Mouse (Mus musculus): ENCODE measurements around the gene 4930415O20Rik.
A peak's percentile ranks its signal among the peaks of the same experiment; 100 is the strongest.

Gene 4930415O20Rik

DNA sequence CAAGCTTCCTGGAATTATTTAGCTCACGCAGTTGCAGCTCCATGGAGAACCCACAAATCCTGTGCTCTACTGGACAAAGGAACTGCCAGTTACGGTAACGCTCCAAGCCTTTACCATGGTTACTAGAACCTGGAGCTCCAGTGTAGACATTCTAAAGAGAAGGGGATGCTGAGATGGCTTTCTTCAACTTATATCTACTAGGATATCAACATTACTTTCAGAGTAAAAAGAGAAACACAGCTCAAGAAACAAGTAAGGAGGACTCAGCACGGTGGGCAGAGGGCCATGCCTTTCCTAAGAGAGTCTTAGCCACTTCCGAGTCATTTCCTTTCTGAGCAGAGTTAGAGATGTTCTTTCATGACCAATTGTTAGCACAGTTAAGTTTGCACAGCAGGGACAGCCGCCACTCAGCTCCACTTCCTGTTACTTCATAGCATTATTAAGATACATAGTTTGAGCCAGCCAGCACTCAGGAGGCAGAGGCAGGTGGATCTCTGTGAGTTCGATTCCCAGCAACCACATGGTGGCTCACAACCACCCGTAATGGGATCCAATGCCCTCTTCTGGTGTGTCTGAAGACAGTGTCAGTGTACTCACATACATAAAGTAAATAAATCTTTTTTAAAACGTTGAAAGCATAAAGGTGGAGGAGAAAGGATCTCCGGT, at the start of gene 4930415O20Rik, which contains the start of gene Ccnt1:
4930415O20Rik (plus strand) TSS at position 132 of the 666 bp plus-strand sequence.
Ccnt1 (minus strand) TSS at position 51 of the 666 bp plus-strand sequence.
- DNase-seq (ENCODE audit: low spot score), result no peak

DNA sequence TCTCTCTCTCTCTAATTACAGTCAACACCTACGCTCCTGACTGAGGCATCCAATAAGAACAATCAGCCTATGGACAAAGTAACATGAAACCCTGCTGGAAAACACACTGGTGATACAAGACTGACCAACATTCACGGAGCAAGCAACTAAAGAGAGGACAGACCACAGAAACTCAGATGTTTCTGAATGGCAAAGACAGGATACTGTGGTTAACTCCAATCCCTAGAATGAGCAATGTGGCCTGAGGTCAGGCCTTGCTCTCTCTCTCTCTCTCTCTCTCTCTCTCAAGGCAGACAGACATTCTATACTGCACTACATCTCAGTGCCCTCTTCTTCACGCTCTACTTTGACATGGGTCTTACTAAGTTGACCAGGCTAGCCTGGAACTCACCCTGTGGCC, 49.6 kb upstream of the 4930415O20Rik start:
- no peak for DNase-seq (ENCODE audit: low spot score)

DNA sequence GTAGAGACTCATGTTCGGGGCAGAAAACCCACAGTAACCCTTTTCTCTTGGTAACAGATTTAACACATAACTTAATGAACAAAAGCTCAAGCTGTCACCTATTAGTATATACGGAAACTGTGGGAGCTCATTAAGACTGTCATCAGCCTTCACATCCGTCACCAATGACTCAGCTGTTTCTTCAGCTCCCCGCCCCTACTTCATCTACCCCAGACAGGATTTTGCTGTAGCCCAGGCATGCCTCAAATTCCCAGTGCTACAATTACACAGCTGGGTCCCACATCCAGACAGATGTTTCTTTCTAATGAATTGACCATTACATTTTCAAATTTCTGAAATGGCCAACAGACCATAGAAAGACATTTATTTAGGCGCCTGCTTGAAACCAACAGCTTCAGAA, 44.7 kb upstream of the 4930415O20Rik start:
- no peak for DNase-seq (ENCODE audit: low spot score)

DNA sequence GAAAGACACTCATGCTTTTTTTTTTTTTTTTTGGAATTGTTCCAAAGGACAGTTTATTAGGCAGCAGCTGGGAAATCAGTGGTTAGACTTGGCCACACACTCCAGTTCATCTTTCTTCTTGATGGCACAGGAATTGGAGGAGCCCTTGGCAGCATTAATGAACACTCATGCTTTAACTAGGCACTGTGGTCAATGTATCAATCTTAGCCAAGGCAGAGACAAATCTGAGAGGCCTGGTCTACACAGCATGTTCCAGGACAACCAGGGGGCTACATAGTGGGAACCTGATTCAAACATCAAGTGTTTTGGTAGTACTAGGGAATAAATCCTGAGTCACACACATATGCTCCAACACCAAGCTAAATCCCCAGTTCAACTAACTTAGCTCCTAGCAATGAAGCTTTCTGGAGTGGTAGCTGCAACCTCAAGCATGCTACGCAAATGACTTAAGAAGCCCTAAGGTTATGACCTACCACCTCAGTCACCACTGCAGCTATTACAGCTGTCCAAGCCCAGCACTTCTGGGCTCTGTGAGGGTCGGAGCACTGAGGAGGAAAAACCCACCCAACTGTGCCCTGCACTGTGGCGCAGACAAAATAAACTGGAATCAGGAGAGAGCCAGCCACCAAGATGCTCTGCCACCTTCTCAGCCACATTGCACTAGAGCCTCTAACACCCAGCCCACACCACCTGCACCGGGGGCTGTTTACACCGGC, 43.6 kb upstream of the 4930415O20Rik start:
- no peak for DNase-seq (ENCODE audit: low spot score)

DNA sequence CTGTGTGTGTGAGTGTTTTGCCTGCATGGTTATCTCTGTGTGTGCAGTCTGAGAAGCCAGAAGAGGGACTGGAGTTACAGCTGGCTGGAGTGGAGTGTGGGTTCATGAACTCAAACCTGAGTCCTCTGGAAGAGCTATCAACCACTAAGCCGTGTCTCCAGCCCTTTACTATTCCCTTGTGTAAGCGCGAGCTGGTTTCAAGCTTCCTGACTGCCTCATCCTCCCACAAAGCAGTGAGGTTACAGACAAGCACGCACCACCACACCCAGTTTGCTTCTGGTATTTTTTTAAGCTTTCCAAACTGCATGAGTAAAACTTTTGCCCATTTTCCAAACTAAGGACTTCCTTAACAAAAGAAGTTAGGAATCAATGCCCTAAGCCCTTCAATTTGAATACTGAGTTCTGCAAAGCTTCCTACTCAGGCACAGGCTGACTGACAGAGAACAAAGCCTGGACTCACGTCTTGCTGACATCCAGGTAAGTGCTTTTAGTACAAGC, 42.7 kb upstream of the 4930415O20Rik start:
- no peak for DNase-seq (ENCODE audit: low spot score)

DNA sequence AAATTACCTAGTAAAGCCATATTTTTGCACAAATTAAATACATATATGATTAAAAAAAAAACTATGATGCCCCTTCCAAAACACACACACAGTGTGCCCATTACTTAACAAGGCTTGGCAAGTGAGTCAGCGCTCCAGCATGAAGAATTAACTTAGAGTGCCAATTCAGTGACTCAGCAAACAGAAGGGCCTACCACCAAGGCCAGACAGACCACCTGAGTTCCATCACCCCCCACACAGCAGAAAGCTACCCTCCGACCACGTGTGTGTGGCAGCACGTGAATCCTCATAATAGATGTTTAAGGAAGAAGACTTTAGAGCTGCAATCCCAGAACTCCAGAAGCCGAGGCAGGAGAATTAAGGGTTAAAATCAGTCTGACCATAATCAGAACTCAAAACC, 38.5 kb upstream of the 4930415O20Rik start:
- DNase-seq (ENCODE audit: low spot score), result no peak

DNA sequence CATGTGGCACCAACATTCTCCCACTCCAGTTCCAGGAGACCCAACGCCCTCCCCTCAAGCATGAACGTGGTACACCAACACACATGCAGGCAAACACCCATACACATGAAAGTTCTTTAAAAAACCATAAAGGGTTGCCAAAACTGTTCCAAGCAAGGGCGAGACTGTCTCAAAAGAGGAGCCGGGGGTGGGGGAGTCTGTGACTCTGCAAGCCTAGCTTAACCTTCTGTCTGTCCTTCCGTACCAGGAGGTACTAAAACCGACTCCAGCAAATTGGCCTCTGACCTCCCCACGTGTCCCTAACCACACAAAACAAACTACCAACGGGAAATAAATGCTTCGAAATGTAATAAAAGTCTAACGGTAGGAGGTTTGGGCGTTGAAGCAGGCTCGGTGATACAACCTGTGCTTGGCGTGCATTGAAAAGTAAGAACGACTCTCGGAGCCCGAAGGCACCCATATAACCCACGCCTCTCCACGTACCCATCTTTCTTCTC, 37.7 kb upstream of the 4930415O20Rik start:
- no peak for DNase-seq (ENCODE audit: low spot score)

DNA sequence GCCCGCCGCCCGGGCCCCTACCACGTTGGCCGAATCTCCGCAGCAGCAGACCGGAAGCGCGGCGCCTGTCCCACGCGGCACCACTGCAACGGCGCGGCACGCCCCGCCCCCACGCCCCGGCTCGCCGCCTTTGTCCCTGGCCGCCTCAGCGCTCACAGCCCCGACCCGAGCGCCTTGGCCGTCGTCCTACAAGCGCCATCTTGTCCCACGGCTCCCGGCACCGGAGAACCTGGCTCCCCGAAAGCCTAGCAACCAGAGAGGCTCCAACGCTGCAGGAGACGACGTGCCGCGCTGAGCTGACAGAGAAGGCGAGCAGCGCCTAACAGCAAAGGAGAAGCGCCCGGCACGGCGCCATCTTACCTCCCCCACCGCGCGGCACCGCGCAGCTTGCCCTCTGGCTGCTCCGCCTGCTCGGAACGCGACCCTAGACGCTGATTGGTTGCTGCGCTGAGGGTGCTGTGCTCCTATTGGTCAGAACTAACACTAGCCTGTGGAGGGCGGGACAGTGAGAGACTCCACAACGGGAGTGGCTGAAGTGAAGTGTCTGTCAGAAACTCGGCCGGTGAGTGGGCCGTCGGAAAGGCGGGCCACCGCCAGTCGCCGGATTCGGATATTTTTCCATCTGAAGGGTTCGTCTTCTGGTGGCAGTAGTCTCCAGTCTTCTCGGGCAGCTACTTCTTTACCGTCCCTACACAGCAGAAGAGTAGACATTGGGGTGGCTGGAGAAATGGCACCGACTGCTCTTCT, 36.8 kb upstream of the 4930415O20Rik start, which contains the start of gene Kansl2:
Kansl2 (minus strand) TSS at position 384 of the 747 bp plus-strand sequence.
- peak; percentile 97 for DNase-seq (ENCODE audit: low spot score)

DNA sequence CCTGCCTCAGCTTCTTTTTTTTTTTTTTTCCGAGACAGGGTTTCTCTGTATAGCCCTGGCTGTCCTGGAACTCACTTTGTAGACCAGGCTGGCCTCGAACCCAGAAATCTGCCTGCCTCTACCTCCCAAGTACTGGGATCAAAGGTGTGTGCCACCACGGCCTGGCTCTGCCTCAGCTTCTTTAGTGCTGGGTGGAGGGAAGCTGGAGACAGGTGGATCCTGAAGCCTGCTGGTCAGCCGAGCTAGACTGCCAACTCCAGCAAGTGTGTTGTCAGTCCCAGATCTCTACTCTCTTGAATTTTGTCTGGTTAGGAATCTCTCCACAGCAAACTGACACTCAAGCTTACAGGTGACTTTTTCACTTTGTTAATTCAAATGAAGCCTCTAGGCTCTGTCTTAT, 34.9 kb upstream of the 4930415O20Rik start:
- no peak for DNase-seq (ENCODE audit: low spot score)

DNA sequence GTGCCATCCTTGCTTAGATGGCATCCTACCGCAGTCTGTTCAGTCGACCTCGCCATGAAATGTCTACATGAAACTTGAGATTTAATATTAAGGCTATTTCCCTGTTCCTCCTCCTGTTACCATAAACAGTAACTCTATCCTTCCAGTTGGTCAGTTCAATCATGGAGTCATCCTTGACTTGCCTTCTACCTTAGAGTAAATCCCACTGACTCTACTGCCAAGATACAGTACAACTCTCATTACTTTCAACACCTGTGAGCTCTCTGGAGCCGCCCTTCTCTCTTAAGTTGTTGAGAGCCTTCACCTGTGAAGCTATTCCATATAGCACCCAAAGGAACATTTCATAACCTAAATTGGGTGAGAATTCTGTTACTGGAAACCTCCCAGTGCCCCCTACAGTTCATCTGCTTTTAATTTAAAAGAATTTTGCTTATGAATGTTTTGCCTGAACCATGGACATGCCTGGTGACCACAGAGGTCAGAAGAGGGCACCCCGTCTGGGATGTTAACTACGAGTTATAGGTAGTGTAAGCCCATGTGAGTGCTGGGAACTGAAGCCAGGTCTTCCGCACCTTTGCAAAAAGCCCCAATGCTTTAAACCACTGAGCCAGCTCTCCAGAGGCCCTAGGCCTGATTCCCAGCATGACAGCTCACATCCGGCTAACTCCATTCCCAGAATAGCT, 33.8 kb upstream of the 4930415O20Rik start:
- no peak for DNase-seq (ENCODE audit: low spot score)

DNA sequence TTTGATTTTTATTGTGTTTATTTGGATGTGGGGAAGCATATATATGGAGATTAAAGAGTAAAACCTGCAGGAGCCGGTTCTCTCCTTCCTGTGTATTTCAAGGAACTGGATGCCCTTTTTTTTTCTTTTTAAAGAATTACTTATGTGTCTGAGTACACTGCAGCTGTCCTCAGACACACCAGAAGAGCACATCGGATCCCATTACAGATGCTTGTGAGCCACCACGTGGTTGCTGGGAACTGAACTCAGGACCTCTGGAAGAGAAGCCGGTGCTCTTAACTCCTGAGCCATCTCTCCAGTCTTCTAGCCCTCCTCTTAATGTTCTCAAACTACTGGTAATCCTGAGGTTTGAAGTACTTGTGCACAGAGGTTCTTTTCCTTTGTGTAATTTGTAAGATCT, 32.9 kb upstream of the 4930415O20Rik start:
- no peak for DNase-seq (ENCODE audit: low spot score)

DNA sequence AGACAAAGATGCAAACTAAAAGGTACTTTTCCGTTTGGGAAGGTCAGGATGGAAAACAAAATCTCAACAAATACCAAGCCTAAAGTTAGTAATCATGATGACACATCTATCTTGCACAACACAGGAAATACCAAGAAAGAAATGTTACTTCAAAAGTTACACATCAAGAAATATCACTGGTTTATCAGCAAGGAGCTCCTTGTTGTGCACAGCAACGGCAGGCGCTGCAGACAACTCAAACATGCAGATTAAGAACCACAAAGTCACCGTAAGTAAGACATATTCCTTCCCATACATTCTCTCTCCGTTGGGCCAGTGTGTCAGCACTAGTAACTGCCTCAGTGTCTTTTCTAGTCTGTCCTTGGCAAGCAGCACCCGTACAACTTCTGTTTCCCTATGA, 29.7 kb upstream of the 4930415O20Rik start:
- DNase-seq (ENCODE audit: low spot score), result no peak

DNA sequence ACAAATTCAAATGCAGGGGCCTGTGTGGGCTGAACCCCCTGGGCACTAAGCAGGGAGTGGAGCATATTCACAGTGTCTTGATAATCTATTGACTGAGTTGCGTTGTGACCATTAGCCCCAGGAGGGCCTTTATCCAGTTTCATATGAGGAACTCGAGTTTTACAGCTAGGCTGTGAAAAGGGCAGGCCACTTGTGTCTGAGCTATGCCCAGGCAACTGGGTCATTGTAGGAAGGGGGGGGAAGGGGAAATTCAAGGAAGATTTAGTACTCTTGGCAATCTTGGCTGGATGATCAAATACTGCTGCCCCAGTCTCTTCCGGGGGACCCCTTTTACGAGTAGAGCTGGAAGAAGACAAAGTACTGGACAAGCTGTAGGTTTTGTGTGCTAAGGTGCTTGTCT, 27.5 kb upstream of the 4930415O20Rik start:
- no peak for DNase-seq (ENCODE audit: low spot score)

DNA sequence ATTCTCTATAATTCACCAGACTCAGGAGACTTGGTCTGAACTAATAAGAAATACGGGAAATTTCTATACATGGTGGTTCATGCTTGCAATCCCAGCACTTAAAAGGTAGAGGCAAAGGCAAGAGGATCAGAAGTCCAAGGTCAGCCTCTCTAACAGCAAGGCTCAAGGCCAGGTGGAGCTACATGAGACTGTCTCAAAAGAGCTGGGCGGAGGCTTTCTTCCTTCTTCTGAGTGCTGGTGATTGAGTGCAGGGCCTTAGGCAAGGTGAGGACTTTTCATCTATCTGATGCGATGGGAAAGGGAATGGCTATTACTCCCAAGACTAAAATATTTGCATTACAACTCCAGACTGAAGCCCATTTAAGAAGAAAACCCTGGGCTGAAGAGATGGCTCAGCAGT, 25.7 kb upstream of the 4930415O20Rik start:
- DNase-seq (ENCODE audit: low spot score), result no peak

DNA sequence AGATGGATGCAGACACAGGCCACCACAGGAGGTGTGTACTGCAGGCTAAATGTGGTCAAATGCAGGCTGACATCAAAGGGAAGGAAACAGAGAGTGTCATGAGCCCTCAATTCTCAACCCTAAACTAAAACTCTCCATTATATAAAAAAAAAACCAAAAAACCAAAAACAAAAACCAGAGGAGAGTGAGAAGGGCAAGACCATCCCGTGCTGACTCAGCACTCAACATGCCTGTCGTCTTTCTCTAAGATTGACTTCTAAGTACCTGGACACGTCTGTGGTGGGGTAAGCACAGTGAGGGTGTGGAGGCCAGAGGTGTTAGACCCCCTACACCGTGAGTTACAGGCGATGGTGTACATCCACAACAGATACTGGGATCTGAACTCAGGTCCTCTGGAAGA, 24.0 kb upstream of the 4930415O20Rik start:
- no peak for DNase-seq (ENCODE audit: low spot score)

DNA sequence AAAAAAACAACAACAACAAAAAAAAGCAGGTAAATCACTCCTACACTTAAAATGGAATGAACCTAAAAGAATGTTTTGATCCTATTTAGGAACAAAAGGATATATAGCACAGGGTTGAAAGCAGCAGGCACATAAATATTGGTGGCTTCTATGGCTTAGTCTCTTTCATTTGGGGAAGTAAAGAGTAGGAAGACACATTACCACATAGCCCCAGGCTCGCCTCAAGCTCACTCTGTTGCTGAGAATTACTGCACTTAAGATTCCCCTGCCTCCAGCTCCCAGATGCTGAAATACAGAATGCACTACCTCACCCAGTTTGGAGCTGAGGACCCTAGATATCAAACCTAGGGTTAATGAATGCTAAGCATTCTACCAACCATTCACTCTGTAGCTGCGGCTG, 18.0 kb upstream of the 4930415O20Rik start:
- DNase-seq (ENCODE audit: low spot score), result no peak

DNA sequence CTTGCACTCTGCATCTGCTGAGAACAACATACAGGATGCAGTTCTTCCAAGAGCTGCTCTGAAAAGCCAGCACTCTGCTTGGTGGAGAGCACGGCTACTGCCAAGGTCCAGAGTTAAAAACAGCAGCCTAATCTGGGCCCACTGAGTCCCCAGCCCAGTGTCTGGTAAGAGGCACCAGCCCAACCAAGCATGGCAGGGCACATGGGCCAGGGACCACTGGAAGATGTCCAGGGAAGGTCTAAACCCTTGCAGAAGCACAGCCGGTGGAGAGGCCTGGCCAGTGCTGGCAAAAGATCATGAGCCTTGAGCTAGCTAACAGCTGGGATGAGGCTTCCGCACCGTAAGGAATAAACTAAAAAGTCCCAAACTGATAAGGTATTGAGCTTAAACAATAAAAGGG, 14.9 kb upstream of the 4930415O20Rik start:
- DNase-seq (ENCODE audit: low spot score), result no peak

DNA sequence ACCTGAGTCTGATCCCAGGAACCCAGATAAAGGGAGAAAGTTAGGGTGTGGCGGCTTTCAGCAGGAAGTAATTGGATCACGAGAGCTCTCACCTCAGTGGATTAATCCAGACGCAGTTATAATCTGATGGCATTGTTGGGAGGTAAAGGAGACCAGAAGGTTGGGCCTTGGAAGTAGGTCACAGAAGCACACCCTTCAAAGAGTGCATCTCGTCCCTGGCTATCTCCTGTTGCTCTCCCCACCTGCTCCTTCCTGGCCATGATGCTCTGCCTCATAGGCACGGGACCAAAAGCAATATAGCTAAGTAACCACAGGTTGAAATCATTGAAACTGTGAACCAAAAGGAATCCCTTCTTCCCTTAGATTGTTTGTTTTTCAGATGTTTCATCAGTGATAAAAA, 13.6 kb upstream of the 4930415O20Rik start:
- no peak for DNase-seq (ENCODE audit: low spot score)

DNA sequence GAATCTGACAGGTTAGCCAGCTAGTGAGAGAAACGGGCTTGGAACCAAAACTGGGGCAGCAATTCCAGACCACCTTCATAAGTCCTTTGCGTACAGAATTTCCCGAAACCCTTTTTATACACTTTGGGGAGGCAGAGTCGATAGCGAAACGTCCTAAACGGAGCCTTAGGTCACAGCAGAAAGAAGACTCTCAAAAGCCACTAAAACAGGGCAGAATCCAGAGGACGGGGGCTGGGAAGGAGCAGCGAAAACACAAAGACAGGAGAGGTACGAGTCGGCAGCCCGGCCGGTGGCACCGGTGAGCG, 3.9 kb upstream of the 4930415O20Rik start:
- no peak for DNase-seq (ENCODE audit: low spot score)

DNA sequence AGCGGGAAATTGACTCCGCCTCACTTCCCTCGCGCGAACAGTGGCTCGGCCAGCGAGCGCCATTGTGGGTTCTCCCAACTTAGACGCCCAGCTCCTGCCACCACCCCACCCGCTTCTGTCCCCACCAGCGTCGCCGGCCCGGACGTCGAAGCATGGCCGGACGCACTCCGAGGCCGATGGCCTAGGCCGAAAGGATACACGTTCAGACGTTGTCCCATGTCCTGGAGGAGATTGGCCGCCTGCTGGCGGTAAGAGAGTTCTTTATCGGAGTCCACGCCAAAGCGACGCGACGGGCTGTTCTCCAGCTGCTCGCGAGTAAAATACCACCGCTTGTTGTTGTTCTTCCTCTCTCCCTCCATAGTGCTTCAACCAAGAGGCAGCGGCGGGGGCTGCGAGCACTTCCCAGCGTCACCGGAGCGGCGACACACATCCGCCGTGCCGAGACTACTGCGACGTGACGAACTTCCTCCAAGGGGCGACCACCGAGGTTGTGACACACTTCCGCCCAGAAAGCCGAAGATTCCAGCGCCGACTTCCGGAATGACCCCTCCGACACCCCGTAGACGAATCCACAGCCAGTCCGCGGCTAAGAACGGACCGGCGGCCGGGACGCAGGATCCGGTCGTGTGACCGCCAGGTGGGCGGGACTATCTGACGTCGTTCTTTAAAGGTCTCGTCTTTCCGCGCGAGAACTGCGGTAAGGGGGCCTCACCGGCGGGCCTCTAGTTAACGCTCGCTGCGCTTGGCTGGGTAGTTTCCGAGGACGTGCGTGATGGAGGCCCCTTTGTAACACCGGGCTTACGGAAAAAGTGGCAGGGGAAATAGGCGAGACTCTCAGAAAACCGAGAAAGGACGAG, 3.3 kb upstream of the 4930415O20Rik start:
- peak; percentile 100 for DNase-seq (ENCODE audit: low spot score)

All from urinary bladder, postnatal 14 days (tissue).